Mouse (Mus musculus): Measurements from ENCODE around the gene P2ry10.
"Not testable (repeated sequence)": the region's sequence is repeated elsewhere in the genome, so short reads cannot be mapped to it uniquely, and the experiment has no call there.

The P2ry10 gene

DNA sequence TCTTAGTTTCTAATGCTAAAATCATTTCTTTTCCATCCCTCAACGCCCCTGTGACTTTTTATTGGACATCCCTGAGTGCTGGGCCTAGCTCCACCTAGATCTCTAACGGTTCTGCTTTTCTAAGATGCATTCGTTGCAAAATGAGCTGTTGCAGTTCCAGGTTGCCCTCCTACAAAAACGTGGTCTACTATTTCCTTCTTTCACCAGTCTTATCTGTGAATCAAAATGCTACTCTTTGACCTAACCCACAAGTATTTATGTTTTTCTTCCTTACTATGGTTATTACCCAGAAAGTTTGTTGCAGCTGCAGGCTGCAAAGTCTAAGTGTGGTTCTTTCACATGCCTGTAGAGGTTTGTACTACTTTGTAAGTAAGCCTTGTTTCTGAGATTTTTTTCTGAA lies at the start of gene P2ry10:
P2ry10 (plus strand) TSS at position 316 of the 400 bp plus-strand sequence.
- DNase-seq: no peak

DNA sequence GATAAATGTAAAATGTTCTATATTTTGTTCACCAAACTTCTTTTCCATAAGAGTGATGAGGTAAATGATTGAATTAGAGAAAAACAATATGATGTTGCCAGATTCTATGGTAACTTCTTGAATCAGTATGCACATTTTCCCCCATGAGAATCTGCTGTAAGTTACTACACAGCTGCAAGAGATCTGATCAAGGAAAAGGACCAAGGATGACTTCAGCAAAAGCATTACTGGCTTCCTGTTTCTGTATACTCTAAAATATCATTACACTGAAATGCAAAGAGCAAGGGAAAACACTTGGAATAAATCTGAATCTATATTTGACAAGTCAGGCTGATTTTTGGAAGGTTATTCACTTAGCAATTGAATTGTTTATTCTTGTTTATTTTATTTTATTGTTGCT lies 49.1 kb upstream of the P2ry10 start:
- DNase-seq: no peak

DNA sequence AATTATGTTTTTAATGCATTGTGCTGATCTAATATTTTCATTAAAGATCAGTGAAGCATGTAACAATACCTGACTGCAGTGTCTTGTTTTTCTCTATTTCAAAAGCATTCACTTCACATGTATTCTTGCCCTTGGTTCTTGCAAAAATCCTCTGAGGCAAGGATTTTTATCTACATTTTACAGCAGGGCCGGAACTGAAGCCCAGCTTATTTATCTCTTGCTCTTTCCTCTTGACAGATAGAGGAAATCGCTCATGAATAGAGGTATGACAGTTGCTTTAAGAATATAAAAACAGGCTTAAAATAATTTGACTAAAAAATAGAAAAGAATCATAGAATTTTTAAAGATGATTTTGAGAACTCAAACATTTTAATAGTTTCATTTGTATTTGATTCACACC lies 48.7 kb upstream of the P2ry10 start:
- no peak for DNase-seq

DNA sequence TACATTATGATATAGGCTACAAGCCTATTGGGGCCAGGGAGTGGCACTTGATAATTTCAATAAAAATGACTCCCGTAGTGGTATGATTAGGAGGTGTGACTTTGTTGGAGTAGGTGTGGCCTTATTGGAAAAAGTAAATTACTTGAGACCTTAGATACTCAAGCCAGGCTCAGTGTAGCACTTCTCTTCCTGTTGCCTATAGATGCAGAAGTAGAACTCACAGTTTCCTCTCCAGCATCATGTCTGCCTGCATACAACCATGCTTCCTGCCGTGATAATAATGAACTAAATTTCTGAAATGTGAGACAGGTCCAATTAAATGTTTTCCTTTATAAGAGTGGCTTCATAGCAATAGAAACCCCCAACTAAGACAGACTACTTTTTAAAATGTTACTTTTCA lies 45.9 kb upstream of the P2ry10 start:
- DNase-seq: no peak

DNA sequence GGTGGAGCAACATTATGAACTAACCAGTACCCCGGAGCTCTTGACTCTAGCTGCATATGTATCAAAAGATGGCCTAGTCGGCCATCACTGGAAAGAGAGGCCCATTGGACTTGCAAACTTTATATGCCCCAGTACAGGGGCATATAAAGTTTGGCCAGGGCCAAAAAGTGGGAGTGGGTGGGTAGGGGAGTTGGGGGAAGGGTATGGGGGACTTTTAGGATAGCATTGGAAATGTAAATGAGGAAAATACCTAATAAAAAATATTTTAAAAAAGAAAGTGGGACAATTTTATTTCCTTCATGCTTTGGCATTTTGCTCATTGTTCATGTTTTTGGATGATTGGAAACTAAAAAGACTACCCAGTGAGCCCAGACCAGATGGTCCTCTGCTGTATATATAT lies 4.9 kb upstream of the P2ry10 start:
- not testable (repeated sequence) for DNase-seq

DNA sequence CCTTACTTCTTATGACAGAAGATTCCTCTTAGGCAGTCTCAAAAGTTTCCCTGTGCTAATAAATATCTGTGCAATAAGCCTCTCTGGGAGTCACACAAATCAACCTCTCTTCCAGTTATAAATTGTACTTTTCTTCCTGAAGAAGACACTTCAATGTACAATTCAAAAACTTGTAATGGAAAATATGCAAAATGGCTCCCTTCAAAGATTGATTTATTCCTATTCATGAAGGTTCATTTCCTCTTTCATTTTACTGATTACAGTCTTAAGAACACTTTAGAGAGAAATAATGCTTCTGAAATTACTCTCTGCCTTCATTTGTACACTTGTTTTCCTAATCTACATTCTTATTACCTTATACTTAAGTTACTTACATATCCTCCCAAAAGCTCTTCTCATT lies 4.0 kb upstream of the P2ry10 start:
- no peak for DNase-seq

DNA sequence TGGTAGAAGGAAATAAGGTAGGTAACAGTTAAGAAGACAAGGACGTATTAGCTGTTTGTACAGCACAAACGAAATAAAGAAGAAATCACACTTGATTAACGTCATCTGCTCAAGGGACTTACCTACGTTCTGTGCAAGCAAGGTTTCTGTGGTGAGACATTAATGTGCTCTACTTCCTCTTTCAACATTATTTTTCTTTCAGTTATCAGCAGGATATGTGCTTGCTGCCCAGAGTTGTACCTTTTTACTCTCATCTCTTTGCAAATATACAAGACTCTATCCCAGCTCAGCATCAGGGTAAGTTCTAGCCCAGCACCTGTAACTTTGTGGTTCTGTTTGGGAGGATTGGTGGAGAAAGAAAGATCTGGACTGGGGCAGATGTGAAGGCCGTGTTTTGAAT lies 839 bp downstream of the P2ry10 start:
- no peak for DNase-seq

DNA sequence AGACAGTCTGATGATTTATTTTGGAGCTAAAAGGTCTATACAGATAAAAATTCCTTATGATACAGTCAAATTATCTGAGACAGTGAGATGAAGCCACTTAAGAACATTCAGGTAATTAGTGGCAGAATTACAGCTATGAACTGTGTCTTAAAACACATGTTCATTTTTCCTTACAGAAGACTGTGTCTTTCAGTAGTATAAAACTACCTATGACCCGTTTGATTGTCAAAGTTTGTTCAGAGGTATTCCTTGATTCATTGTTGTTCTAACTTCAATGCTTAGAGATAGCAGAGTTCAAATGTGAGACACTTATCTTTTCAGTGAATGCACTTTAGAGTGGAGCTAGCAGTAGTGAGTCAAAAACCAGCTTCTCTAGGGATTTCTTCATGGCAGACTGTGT lies 1.6 kb downstream of the P2ry10 start:
- no peak for DNase-seq

DNA sequence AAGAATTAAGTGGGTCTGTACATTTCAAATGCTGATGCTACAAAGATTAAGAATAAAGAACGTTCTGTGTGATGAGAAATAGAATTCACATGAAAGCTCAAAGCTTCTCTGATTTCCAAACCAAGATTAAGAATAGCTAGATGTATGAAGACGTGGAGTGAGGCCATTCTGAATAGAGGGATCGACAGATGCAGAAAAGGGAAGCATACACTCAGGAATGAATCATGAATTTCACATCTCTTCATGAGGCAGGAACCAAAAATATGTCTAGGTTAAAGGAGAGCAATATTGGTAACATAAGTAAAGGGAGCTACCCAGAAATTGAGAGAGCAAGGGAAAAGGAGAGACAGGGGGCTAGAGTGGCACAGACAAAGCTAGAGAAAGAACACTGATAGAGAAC lies 7.3 kb downstream of the P2ry10 start:
- no peak for DNase-seq

DNA sequence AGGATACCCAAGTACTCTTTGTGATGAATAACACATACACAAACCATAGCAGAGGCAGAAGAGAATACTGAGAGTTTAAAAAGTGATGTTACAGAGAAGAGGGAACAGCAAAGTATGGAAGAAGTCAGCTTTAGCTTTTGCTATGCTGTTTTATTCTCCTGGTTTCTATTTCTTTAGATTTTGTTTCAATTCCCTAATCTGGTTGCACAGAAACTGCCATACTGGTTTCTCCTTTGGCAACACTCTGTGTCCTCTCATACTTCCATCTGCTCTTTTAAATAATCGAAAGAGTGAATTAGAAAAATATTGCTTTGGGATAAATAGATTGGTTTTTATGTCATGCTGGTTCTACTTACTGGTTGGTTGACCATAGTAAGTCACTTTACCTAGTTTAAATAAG lies 28.0 kb downstream of the P2ry10 start:
- no peak for DNase-seq

DNA sequence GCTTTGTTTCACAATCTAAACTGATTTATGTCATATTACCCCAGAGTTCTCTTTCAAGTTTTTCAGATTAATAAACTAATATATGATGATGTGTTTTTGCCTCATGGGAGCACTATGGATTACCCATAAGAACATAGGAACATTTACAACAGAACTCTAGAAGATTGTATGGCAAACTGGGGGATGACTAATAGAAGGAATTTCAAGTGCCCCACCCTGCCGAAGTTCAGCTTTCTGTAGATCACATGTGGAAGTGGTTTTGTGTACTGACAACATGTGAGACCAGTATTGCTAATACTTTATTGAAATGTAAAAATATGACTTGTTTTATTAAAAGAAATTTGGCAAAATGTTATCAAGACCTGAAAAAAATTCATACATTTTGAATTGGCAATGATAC lies 28.7 kb downstream of the P2ry10 start:
- DNase-seq: no peak

DNA sequence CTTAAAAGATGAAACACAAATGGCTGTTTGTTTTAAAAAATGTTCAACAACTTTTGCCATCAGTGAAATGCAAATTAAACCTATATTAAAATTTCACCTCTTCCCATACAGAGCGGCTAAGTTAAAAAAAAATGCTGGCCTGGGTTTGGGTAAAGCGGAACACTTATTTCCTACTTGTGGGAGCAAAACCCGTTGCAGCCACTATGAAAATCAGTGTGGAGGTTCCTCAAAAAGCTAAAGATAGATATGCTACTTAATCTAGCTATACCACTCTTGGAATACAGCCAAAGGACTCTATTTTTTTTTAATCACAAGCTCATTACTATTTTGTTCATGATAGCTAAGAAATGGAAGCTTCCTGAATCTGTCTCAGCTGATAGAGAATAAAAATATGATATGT lies 54.9 kb downstream of the P2ry10 start:
- DNase-seq: no peak

DNA sequence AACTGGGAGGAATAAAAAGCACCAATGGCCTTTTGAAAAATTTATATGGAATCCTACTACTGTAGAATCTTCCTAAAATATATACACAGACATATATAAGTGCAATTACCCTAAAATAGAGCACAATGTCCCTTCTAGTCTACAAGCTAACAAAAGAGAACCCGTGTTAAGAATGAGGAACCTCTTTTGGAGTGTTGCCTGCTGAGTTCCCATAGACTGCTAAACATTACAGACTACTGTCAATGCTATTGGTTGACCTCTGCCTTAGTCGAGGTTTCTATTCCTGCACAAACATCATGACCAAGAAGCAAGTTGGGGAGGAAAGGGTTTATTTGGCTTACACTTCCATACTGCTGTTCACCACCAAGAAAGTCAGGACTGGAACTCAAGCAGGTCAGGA lies 55.6 kb downstream of the P2ry10 start:
- DNase-seq: no peak

DNA sequence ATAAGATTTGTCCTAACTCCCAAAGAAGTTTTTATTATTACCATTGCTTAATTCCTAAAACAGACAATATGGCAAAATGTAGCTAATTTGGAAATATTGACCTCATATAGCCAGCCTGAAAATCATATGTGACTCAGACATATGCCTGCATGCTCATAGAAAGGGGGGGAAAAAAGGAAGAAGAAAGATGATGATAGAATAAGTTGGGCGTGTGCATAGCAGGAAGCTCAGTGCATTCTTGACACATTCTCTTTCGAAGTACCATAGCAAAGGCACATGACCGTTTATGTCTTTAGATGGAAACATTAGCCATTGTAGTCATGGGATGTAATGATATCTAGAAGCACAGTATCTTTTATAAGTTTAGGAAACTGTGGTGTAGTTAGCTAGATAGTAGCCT lies 60.4 kb downstream of the P2ry10 start, which contains the start of gene P2ry10b:
P2ry10b (plus strand) TSS at position 247 of the 400 bp plus-strand sequence.
- DNase-seq: no peak

DNA sequence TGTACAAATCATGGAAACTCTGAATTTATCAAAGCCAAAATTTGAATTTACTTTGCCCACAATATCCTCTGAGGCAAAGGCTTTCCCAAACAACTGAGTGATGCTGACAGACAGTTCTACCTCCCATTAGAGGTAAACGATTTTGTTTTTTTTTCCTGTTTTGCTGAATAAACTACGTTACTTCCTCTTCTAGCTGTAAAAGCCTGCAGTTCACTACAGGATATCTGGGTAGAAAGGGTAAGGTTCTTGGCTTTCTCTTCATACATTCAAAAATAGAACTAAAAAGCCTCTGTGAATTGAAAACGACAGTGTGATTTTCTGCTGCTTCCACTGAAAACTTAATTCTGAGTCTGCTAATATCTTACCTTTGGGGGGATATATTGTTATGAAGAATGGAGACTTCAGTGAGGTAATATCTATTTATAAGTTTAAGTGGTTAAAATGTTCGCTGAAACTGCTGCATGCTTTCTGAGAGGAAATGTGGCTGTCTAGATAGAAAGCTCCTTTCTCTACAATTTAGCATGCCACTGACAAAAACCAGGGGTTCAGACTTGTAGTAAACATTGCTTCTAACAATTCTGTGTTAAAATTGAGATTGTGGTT lies 61.2 kb downstream of the P2ry10 start:
- no peak for DNase-seq

DNA sequence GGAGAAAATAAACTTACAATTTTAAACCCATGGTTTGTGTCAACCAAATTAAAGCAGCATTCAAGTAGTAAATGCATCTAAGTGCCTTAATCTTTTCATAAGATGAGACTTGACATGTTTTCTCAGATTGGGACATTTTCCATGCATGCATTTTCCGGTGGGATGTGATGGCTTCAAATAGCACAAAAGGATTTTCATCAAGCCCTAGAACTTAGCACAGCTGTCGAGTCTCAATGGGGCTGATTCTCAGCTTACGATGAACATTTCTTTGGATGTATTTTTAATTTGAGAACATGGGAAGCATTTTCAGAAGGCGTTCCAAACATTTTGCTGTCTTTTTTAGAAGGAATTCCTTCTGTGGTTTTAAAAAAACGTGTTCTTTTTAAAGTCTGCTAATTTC lies 61.7 kb downstream of the P2ry10 start:
- DNase-seq: no peak

DNA sequence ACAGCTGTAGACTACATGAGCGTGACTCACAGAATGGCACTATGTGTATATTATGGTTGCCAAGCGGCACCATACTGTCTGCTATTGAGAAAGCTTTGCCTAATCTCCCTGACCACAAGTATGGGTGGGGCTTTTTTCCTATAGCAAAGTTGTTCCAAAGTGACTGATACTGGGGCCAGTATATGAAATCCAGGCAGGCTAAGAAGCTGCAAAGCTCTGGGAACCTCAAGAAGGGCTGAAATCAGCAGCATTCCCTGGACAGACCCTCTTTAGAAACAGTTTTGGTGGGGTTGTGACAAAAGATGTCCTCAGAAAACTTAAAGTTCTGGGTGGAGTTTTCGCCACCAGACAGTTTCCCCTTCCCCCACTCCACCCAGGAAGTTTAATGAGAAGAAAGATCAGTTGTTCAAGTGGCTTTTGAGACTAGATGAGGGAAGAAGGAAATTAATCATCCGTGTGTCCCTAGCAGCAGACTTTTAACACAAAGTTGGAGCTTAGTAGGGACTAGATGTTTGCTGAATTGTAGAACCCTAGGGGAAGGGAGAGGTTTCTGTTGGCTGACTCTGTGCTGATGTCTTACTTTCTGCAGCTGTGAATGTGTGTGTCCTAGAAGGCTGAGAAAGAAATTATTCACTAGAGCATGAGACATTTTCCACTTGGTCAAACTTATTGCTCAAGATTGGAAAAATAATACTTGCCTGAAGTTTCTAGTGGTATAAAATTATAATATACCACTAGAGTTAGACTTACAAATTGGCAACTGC lies 62.6 kb downstream of the P2ry10 start:
- no peak for DNase-seq
